Mouse (Mus musculus) layer of hippocampus, adult 18-20 months (tissue): ENCODE measurements at regions not wholly inside any gene's neighbourhood (a gene's known extent, or its start where the extent isn't known, plus 50 kb on each side); places are given as distances from the start of the nearest gene placed in this dataset.
"Not testable (repeated sequence)": the region's sequence is repeated elsewhere in the genome, so short reads cannot be mapped to it uniquely, and the experiment has no call there.

ENCODE experiments used
- DNase-seq, 2 experiments: peaks; one replicate each; pipeline ENCODE4 v3.0.0; 2022; ENCODE audit warnings: low spot score in 2 of 2

DNA sequence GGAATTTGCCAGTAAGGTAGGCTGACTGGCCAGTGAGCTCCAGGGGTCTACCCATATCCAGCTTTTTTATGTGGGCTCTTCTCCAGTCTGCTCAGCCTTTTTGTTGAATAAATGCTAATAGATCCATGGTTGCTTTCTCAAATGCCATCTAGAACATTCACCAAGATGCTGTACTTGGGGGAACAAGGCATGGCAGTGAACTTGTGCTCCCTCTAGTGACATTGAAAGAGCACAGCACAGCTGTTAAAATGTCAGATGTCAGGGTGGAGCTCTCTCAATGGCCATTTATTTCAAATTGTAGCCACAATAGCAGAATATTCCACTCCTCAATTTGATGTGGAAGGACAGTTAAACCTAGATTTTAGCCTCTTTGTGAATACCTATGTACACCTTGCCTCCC lies 86.3 kb downstream of the Kcnk1 start:
- peak in 1 of 2 experiments; percentile 51 for DNase-seq

DNA sequence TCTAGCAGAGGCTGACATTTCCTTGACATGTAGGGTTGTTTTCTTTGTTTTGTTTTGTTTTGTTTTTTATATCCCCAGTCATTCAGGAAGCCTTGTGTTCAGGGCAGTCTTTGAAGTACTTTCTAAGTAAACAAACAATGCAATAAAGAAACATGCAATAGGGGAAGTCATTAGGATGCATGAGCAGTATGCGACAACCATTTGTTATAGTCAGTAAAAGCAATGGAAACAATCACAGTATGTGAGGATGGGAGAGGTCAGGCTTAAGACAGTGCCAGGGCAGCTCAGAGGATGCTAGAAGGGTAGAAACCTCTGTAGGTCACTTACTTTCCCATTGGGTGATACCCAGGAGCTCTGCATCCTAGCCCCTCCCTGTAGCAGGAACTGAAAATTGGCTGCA lies 87.9 kb downstream of the Kcnk1 start:
- no peak for DNase-seq

DNA sequence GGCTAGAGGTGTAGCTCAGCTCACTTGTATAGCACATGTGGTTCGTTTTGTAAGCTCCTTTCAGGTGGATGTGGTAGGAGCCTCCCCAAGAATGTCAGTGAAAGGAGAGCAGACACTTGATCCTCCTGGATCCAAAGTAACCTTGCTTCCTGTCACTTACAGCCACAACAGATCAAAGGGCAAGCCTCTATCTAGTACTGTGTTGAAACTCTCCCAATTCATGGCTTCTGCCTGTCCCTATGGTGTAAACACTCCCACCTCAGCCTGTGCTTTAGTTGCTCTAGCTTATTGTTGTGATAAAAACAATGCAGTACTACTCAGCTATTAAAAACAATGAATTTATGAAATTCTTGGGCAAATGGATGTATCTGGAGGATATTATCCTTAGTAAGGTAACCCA lies 95.8 kb downstream of the Kcnk1 start:
- DNase-seq = no peak

DNA sequence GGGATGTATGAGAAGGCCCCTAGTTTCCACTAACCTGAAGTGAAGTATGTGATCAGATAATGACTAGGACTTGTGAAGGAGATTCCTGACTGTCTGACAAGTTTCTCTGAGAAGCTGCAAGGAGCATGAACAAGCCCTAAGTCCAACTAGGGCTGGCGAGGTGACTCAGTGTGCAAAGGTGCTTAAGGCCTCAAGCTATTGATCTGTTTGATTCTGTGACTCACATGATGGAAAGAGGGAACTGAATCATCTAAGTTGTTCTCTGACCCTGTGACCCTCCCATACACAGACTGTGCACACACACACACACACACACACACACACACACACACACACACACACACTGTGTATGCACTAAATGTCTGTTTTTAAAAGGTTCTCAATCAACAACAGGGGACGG lies 99.0 kb downstream of the Kcnk1 start:
- DNase-seq = no peak

DNA sequence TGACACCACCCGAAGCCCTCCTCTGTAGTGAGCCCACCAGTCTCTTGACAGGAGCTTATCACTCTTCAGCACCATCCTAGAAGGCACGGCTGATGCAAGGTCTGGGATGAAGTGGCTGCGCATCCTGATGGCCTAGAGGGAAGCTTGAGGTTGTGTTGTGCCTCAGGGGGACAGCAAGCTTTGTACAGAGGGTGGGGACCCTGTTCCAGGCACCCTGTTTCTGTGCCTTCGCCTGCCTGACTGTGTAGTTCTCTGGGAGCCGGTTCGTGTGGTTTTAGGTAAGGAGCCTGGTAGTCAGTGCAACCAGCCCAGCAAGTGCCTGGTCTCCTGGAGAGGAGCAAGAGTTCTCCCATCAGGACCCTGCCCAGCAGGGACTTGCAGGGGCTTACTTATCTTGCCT lies 101.1 kb downstream of the Kcnk1 start:
- no peak for DNase-seq

DNA sequence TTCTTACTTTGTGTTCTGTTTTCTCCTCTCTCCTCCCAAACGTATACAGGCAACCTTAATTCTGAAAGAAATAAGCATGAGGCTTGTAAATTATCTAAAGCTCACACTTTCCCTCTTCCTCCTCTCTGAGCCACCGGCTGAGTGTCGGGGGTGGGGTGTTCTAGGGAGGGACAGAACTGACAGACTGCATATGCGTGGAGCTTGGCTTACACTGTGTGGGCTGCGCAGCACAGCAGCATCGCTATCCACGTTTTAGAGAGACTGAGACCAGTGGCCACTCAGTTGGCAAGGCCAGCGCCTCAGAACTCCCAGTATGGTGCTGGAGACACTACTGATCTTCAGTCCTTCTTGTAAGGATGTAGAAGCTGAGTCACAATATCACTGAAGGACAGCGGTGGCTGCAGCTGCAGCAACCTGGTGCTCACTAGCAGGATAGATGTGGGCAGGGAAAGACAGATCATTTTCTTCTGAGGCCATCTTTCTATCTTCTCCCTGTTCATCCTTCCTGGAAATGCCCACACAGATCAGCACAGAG lies 101.7 kb downstream of the Kcnk1 start:
- peak in 1 of 2 experiments; percentile 27 for DNase-seq

DNA sequence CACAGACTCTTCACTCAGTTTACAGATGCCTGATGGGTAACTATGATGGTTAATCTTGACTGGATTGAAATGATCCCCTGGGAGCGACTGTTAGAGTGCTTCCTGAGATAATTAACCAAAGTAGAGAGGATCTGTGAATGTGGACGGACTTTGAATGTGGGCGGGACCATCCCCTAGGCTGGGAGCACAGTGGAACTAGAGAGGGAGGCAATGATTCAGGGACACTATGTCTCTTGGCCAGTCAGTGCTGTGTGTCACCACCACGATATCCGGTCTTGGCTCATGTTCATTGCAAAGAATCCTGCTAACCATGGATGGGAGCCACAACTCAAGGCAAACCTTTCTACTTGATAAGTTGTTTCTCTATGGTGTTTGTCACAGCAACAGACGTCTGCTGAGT lies 103.9 kb downstream of the Kcnk1 start:
- DNase-seq = no peak

DNA sequence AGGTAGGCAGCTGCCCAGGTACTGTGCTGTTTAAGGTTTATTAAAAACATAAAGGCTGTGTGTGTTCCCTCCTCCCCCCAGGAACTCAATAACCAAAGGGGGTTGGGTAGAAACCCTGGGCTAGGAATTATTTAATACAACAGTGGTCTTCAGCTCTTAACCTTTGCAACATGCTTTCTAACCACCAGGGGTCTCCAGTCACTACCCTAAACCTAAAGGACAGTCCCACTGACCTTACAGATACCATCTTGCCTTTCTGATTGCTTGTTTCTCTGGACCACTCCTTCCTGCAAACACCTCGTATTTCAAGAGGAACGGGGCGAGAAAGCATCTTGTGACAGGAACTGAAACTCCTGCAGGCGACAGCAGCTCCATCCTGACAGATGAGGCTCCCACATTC lies 104.9 kb downstream of the Kcnk1 start:
- no peak for DNase-seq

DNA sequence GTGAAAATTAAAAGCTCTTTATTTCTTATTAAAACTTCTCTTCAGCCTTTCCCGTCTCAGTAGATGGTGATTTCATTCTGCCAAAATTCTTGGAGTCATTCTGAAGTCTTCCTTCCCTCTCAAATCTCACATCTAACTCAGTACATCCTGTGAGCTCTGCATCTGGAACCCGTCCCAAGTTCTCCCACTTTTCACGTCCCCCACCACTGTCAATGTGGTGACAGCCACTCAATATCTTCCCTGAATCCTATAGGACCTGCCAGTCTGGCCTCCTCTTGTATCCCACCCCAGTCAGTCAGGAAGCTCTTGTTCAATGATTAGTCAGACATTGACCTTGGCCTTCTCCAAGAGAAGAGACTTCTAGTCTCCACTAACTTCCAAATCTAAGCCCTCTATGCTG lies 110.1 kb downstream of the Kcnk1 start:
- no peak for DNase-seq

DNA sequence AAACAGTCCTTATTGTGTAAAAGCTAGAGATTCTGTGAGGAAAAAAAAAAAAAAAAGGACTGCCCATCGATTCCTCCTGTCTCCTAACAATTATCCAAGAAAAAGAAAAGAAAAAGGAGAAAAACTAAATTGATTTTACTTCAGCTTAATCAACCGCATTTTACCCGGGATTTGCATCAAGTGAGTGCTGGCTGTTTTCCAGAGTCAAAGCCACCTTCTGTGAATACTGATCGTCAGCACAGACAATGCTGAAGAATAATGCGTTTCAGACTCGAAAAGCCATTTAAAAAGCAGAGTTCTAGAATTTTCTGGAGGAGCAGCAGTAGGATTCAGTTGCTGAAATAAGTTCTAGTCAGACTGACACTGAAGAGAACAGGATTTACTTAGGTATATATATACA lies 131.1 kb downstream of the Kcnk1 start:
- DNase-seq = no peak

DNA sequence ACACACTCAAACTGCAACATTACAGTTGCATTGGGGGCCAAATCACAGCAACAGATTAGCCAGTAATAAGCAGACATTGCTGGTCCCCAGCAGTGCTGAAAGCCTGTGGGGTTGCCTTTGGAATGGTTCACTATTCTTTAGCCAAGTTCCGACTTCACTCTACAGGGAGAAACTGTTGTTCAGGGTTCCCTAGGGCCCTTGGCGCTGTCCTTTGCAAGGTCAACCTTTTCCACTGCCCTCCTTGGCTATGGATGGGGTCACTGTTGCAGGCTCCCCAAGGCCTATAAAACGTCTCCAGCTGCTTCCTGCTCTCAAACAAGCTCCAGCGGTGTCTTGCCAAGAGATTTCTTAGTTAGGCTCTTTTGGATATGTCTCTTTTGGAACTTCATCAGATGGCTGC lies 137.1 kb downstream of the Kcnk1 start:
- DNase-seq = no peak

DNA sequence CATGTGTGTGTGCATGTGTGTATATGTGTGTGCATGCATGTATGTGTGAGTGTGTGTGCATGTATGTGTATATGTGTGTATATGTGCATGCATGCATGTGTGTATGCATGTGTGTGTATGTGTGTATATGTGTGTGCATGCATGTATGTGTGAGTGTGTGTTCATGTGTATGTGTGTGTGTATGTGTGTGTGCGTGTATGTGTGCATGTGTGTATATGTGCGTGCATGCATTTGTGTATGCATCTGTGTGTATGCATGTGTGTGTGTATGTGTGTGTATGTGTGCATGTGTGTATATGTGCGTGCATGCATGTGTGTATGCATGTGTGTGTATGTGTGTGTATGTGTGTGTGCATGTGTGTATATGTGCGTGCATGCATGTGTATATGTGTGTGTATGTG lies 137.9 kb downstream of the Kcnk1 start:
- not testable (repeated sequence) for DNase-seq

DNA sequence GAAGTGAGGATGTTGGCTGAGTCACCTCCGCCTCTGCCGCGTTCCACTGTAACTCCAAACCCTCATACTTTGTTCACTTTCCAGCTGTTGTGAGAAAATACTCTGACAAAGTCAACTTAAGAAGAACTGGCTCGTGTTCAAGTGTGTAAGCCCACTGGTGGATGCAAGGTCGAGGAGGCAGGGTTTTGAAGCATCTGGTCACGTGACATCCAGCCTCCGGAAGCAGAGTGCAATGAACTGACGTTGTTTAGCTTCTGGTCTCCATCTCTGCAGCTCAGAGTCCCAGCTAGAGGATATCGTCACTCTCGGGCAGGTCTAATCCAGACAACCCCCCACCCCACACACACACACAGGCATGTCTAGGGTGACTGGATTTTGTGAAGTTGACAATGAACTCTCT lies 140.1 kb downstream of the Kcnk1 start:
- no peak for DNase-seq

DNA sequence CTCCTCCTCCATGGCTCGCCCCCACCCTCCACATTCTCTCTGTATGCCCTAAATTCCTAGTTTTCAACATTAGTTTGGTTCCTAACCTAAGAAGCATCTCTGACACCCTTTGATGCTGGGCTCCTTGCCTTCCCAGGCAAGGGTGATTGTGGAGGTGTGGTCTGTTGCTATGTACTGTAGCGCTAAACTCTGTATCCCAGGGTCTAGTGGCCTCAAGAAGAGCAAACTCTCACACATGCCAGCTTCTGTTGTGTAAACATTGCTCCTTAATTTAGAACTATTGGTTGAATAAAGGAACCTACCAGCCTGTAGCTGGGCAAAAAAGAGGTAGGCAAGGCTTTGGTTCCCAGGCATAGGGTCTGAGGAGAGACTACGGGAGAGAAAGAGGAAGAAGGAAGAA lies 140.6 kb downstream of the Kcnk1 start:
- DNase-seq = no peak

DNA sequence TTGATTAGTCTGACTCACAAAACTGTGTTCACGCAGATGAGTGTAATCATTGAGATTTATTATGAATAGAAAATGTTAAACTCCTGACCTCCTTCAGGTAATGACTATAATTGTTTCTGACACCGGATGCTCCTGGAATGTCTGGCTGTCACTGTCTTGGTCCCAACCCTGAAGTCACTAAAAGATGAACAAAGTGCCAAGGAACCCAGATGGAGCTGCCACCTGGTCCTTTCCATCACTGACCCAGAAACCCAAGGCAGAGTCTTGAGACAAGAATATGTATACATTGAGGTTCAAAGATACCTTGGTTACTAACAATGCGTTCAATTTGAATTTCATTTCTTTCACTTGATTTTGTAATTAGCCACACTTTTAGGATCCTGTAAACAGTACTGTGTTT lies 142.0 kb downstream of the Kcnk1 start:
- DNase-seq = no peak

DNA sequence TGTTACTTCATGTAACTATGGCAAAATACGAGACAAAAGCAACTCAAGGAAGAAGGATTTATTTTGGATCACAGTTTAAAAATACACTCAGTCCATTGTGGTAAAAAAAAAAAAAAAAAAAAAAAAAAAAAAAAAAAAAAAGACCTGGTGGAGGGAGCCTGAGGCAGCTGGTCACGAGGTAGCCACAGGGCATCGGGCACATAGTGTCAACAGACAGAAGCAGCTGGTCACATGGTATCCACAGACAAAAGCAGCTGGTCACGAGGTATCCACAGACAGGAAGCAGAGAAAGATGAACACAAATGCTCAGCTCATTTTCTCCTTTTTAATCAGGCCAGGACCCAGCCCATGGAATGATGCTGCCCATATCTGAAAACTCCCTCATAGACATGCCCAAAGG lies 142.5 kb downstream of the Kcnk1 start:
- DNase-seq = no peak

DNA sequence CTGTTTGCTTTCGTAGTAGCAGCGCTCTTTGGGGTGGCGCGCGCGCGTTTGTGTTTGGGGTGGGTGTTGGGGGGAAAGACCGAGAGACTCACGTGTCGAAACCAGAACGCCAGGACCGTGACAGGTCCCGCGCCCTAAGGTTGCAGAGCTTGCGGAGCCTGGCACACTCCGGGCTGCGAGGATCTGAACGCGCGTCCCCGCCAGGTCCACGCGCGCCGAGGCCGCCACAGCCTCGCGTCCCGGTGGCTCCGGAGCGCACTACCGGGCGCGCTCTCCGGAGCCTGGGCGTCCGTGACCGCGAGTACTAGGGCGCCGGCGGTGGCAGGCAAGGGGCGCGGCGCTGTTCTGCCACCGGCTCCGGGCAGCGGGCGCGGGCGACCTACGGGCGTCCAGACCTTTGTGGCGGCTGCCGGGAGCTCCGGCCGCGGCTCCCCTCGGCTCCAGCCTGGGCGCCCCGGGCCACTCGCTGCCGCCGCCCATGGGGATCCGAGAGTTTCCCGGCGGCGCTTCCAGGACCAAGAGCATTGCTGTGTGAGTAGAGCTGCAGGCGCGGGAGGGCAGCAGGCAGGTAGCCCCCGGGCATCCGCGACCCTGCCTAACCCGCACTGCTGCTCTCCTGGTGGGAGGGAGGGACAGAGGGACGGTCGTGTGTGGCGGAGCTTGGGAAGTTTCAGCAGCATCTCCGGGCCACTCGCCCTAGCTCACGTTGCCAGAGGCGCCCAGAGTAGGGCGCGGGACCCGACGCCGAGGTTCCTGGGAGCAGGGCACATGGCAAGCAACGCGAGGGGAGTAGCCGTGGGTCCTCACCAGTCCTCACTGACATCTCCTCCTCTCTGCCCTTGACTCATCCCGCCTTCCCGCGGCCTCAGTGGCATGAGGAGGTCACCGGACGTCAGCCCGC lies 143.9 kb downstream of the Kcnk1 start:
- DNase-seq = peak in 1 of 2 experiments; percentile 53

DNA sequence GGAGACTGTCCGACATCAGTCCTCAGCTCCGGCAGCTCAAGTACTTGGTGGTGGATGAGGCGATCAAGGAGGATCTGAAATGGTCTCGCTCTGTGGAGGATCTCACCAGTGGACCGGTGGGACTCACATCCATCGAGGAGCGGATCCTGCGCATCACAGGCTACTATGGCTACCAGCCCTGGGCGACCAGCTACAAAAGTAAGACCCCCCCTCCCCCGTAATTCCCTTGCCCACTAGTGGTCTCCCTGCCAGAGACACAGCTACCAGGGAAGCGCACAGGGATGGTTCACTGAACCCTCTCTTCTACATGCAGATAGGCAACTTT lies 144.5 kb downstream of the Kcnk1 start:
- no peak for DNase-seq

DNA sequence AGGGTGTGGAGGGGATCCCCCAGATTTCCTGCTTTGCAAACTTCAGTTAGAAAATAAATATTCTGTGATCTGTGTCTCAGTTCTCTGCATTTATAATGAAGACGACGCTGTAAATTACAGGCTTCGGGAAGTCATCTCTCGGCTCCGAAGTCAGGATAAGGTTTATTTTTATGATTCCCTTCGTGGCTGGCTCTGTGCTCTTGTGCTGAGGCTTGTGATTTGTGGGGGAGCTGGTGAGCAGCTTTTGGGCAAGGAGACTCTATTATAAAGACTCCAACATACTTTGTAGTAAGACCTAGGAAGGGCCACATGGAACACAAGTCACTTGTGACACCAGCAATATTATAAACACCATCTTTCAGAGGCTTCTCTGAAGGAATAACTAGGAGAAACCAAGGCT lies 146.0 kb downstream of the Kcnk1 start:
- DNase-seq = no peak

DNA sequence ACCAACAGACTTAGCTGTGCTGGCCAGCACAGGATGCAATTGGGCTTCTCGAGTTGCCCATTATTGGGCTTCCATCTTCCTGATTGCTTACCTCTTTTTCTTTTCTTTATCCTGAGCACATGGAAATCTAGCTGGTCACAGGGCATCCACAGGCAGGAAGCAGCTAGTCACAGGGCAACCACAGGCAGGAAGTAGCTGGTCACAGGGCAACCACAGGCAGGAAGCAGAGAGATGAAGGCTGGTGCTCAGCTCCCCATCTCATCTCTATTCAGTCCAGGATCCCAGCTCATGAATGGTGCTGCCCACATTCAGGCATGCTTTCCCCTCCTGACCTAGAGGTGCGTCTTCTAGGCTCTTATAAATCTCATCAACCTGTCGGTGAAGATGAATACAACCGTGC lies 146.8 kb upstream of the Slc35f3 start:
- no peak for DNase-seq

DNA sequence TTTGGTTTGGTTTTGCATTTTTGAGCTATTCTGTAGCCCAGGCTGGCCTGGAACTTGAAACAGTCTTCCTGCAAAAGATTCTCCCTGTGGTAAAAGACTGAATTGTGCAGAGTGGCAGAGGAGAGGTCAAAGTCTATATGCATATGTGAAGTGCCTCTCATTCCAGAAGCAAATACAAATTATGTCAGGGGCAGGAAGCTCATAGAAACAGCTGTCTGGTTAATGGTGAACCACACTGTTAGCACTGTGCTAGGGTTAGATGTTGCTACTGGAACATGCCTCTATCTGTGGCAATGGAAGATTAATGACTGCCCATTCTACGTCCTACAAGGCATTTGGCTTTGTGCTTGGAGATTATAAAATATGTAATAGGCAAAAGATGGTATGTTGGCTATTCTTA lies 144.4 kb upstream of the Slc35f3 start:
- no peak for DNase-seq

DNA sequence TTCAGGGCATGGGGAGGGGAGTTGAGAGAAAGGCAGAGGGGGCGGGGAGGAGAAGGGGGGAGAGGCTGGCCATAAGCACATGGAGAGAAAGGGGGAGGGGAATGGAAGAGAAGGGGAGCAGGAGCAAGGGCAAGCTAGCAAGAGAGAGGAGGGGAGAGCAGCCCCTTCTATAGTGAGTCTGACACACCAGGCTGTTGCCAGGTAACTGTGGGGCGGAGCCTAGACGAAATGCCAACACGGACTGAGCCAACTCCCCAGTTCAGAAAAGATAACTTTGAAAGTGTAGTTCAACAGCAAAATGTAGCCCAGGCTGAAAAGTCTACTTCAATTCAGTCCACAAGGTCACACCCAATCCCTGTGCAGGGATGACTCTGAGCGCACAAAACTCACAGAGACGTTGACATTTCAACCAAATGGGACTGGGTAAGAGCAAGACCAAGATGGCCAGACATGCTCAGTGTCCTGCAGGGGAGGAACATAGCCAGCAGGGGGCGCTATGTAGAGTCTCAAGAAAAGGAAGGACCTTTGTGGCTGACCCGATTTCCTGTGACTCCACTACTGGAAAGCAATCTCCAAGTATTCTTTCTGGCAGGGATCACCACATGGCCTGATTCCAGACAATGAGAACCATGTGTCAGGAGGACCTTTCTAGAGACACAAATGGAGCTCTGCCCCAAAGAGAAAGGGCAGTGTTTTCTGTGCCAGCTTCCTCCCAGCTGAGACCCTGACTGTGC lies 140.7 kb upstream of the Slc35f3 start:
- DNase-seq = no peak

DNA sequence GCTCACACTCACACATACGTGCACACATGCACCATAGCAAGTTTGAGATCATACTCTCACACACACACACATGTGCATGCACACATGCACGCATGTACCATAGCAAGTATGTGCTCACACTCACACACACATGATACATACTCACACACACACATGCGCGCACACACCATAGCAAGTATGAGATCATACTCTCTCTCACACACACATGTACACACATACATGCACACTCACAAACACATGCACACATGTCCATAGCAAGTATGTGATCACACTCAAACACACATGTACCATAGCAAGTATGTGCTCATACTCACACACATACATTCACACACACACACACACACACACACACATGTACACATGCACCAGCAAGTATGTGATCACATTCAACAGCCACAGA lies 138.9 kb upstream of the Slc35f3 start:
- DNase-seq = no peak
